Mouse (Mus musculus) cerebellum, adult 2 months (tissue): ENCODE measurements at regions not wholly inside any gene's neighbourhood (a gene's known extent, or its start where the extent isn't known, plus 50 kb on each side); places are given as distances from the start of the nearest gene placed in this dataset.

Experiments
- DNase-seq, 2 experiments: peaks; one replicate each; pipeline ENCODE4 v3.0.0; 2021
- H3K27ac ChIP-seq: fragments of 200-500 bp; 2 replicates; pipeline ENCODE4 v1.5.1; 2012; ENCODE audit warnings: low read length, control low read depth, inconsistent platforms; ENCODE audit not compliant: insufficient read depth
- H3K27me3 ChIP-seq: fragments of 200-500 bp; 2 replicates; pipeline ENCODE4 v1.6.1; 2012; ENCODE audit warnings: inconsistent platforms, mild to moderate bottlenecking, low read length, moderate library complexity; ENCODE audit not compliant: control insufficient read depth, insufficient read depth
- H3K4me1 ChIP-seq: fragments of 200-500 bp; 2 replicates; pipeline ENCODE4 v1.6.1; 2011; ENCODE audit warnings: low read length; ENCODE audit not compliant: control insufficient read depth, insufficient read depth
- H3K4me3 ChIP-seq: fragments of 200-500 bp; replicated peaks from 2 replicates; pipeline ENCODE3; 2011; ENCODE audit warnings: mild to moderate bottlenecking, low read depth, low read length, control low read depth; ENCODE audit not compliant: insufficient read depth
- CTCF ChIP-seq: fragments of 200-500 bp; IDR thresholded peaks from 2 replicates; pipeline ENCODE4 v1.5.1; 2011; ENCODE audit warnings: low read depth, mild to moderate bottlenecking, control low read depth, low read length, moderate library complexity, borderline replicate concordance; ENCODE audit not compliant: insufficient read depth
- POLR2A ChIP-seq: fragments of 200-500 bp; IDR thresholded peaks from 2 replicates; pipeline ENCODE4 v1.6.1; 2011; ENCODE audit warnings: low read length, control low read depth, borderline replicate concordance; ENCODE audit not compliant: insufficient read depth
- WGBS: fragments of 180-500 bp; shearing (Covaris S2); methylation state at CpG from one replicate; pipeline ENCODE4 v1.1.7; 2018; 5-methylcytosine and 5-hydroxymethylcytosine counted together

GRCm38 (mm10) chr12:71642797-71643337, 188.0 kb upstream of the Daam1 start:
- no peaks in the 10 kb centered on the region for H3K27me3 ChIP-seq
- H3K27ac ChIP-seq: no peak overlapping the region
- no peaks in the 10 kb centered on the region for H3K4me1 ChIP-seq
- TF ChIP-seq POLR2A (no peak), CTCF (no peak)
- no peak for DNase-seq
- H3K4me3 ChIP-seq: no peak overlapping the region
- WGBS: 85% methylated on average over 8 of the region's 8 CpGs

DNA sequence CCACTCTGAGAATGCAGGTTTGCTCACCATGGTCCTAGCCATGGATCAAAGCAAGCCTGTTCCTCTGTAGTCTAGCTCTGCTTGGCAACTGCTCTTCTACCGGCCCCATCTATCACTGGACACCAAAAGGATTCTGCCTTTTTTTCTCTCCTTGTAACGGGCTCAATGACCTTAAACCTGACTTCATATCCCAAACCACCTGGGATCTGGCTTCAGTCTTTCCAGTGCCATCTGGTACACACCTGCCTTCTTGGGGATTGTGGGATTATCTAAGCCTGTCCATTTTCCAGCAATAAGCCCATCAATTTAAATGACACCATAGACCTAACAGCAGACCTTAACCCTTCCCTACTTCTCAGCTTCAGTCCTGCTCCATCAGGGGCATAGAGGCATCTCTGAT, 179.6 kb upstream of the Daam1 start:
- no peaks in the 10 kb centered on the region; the same call in 1 of the 2 replicates for H3K4me1 ChIP-seq
- H3K27ac ChIP-seq: no peak overlapping the region
- DNase-seq: peak; percentile 29 to 54
- TF ChIP-seq CTCF (peak; percentile 44; the same call in 1 of the 2 replicates), POLR2A (no peak)
- no peak overlapping the region for H3K4me3 ChIP-seq
- WGBS: 10% methylated on average over 2 of the region's 2 CpGs
- H3K27me3 ChIP-seq: no peaks in the 10 kb centered on the region; the same call in 1 of the 2 replicates

- Histone ChIP-seq H3K27ac (no peak overlapping the region), H3K4me3 (no peak overlapping the region), H3K4me1 (no peaks in the 10 kb centered on the region), H3K27me3 (no peaks in the 10 kb centered on the region)
- TF ChIP-seq CTCF (no peak), POLR2A (no peak)
- DNase-seq: no peak
- 25% methylated on average over 10 of the region's 10 CpGs for WGBS
Measured at GRCm38 (mm10) chr12:71693346-71694038, 137.4 kb upstream of the Daam1 start.

GRCm38 (mm10) chr12:71701753-71702152, 129.1 kb upstream of the Daam1 start:
- peak; percentile 29 to 39 for DNase-seq
- H3K4me1 ChIP-seq: no peaks in the 10 kb centered on the region
- TF ChIP-seq CTCF (peak; percentile 48; the same call in 1 of the 2 replicates), POLR2A (no peak)
- H3K27ac ChIP-seq: no peak overlapping the region
- 81% methylated on average over 2 of the region's 2 CpGs for WGBS
- H3K27me3 ChIP-seq: no peaks in the 10 kb centered on the region
- H3K4me3 ChIP-seq: no peak overlapping the region

DNA sequence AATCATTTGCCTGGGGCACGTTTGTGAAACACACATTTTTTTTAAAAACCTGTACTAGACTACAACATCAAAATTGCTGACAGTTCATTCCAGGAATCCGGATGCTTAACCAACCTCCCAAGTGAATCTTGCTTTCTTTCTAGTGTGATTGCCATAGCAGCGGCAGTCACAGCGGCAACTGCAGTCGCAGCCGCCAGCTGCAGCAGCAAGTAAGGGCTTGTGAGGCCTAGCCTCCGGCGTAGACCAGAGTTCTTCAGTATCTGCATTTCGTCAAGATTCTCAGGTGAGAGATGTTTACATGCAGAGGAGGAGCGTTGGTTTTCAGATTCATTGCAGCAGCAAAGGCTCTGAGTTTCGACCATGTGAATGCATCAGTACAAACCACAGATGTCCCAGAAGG, 128.7 kb upstream of the Daam1 start:
- no peak for DNase-seq
- no peaks in the 10 kb centered on the region for H3K4me1 ChIP-seq
- no peak overlapping the region for H3K4me3 ChIP-seq
- WGBS: 86% methylated on average over 11 of the region's 11 CpGs
- no peaks in the 10 kb centered on the region for H3K27me3 ChIP-seq
- no peak overlapping the region for H3K27ac ChIP-seq
- no peak for TF ChIP-seq CTCF
- no peak for TF ChIP-seq POLR2A

- no peaks in the 10 kb centered on the region for H3K4me1 ChIP-seq
- WGBS: 90% methylated on average over 13 of the region's 13 CpGs
- TF ChIP-seq POLR2A: no peak
- TF ChIP-seq CTCF: no peak
- H3K27ac ChIP-seq: no peak overlapping the region
- H3K27me3 ChIP-seq: no peaks in the 10 kb centered on the region
- H3K4me3 ChIP-seq: no peak overlapping the region
- no peak for DNase-seq
Measured at GRCm38 (mm10) chr12:71703146-71703902, 127.6 kb upstream of the Daam1 start.

DNA sequence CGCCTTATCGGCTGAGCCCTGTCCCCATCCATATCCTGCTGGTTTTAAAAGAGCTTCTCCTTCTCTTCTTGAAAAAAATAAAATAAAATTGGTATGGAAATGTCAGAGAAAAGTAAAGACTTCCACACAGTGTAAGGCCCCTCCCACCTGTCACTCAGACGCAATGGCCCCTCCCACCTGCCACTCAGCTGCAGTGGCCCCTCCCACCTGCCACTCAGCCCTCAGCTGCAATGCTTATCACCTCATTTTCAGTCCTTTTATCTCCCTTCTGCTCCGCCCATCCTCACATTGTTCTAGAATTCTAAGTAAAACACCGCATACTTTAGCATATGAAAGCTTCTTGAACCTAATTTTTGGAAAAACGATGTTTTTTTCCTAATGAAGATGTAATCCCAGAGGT, 126.4 kb upstream of the Daam1 start:
- H3K4me1 ChIP-seq: no peaks in the 10 kb centered on the region
- H3K27me3 ChIP-seq: no peaks in the 10 kb centered on the region
- H3K4me3 ChIP-seq: no peak overlapping the region
- no peak for DNase-seq
- WGBS: 83% methylated on average over 6 of the region's 6 CpGs
- no peak overlapping the region for H3K27ac ChIP-seq
- TF ChIP-seq POLR2A (no peak), CTCF (no peak)

DNA sequence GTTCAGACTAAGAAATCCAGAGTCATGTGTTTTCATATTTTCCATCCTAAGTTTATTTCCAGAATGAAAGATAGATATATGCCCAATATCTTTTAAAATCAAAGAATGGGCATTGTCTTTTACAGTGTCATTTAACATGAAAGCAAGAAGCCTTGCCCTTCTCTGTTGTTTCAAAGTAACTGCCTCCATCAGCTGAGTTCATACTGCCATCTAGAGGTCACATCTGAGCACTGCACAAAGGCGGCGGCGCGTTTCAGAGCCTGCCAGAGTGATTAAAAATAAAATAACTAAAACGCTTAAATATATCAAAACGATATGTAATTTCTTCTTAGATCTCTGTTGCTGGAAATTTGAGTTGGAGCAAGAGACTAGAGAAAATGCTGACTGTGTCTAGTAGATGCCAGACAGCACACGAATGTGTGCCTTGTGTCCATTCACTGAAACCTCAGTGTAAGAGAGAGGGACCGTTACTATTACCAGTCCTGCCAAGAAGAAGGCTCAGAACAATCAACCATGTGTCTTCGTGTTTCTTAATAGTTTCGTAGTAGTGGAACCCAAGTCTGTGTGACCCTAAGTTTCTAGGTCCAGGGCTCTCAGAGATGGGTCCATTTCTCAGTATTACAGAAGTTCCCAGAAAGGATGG, 123.0 kb upstream of the Daam1 start:
- H3K4me3 ChIP-seq: no peak overlapping the region
- TF ChIP-seq CTCF: peak; percentile 84
- no peak for TF ChIP-seq POLR2A
- H3K4me1 ChIP-seq: no peaks in the 10 kb centered on the region
- peak; percentile 58 to 77 for DNase-seq
- no peaks in the 10 kb centered on the region for H3K27me3 ChIP-seq
- 8% methylated on average over 10 of the region's 10 CpGs for WGBS
- no peak overlapping the region for H3K27ac ChIP-seq
